Mouse (Mus musculus) CD4-positive, CD25-positive, alpha-beta regulatory T cell, adult 4 months (primary cell): ENCODE results near the gene Eef1akmt3. TPM values are rescaled to one million over a fixed set of nuclear protein-coding genes. Genes with fewer than 3 reads are reported as not detected.
"Not testable (repeated sequence)": the region's sequence is repeated elsewhere in the genome, so short reads cannot be mapped to it uniquely, and the experiment has no call there.

Experiments
- ATAC-seq: one replicate; pipeline ENCODE4 v1.8.0; 2017
- polyA plus RNA-seq, 2 experiments: library from polyadenylated mRNA; unstranded; fragments of 100-300 nt; shearing (Covaris generic); gene quantifications; one replicate each; pipeline ENCODE4 v1.2.1; 2017

The Eef1akmt3 gene
- polyA plus RNA-seq, 2 experiments from 2014 or later, result 0.38 TPM; not detected in 1

DNA sequence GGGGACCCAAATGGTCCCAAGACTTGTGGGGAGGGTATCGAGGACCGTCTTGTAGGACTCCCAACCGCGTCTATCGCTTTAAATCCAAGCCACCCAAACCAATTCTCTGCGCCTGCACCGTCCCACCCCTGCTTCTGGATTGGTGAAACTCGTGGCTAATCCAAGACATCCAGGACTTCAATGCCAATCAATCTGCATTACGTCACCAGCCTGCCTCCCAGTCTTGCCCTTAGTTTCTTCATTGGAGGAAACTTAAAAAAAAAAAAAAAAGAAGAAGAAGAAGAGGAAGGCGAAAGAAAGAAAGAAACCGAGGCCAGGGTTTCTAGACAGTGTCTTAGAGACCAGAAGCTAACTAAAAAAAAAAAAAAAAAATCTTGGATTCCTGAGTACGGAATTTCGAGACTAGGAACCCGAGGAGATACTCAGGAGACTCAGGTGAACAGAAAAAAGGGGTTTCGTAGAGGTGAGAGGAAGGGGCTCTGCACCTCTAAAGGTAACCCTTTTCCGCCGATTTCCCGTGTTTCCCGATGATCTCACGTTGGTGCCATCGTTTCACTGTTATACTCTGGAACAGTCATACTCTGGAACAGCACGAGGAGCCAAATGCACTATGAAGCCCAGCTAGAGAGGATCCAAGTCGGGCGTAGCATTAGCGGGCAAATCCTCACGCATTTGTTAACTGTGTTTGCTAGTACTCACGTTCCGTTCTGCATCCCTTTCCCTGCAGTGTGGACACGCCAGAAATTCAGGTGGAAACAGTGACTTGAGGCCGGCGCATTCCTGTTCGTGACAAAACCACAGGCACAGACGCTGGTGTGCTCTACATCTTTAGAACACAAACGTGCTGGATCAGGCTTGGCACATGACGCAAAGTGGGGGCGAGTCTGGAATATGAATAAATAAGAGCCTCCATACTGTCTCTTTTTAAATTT lies 29.1 kb upstream of the Eef1akmt3 start, which contains the start of gene Tspan31:
Gene Tspan31, minus strand, starts transcription at position 75 of the 932 bp plus-strand sequence.
- peak; percentile 77 for ATAC-seq

GRCm38 (mm10) chr10:127069281-127070189 lies 28.2 kb upstream of the Eef1akmt3 start:
- ATAC-seq, result peak; percentile 14

DNA sequence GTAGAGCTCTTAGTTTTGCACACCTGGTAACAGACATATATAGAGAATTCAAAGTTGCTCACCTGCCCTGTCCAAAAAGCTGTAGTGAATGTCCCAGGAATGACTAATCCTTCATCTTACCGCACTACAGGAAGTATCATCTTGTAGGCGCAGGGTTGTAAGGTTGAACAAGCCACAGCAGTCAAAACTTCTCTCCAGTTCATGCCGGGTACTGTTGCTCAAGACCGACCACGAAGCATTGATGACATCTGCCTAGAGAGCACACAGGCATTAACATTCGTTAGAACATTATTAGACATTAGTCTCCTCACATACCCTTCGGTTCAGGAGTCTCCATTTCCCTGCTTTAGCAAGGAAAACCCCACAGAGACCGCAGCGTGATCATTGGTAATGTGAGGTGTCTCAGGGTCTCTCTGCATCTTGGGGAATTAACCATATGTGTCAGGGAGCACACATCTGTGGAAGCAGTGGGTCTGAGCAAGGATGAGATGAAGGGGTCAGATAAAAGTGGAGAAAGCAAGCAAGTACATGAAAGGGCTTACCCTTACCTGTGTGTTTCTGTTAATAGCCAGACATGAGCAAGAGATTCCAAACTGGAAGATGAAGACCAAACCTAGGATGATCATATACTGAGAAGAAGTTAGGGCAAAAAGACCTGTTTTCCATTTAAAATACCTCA lies 27.2 kb upstream of the Eef1akmt3 start:
- ATAC-seq, result no peak

DNA sequence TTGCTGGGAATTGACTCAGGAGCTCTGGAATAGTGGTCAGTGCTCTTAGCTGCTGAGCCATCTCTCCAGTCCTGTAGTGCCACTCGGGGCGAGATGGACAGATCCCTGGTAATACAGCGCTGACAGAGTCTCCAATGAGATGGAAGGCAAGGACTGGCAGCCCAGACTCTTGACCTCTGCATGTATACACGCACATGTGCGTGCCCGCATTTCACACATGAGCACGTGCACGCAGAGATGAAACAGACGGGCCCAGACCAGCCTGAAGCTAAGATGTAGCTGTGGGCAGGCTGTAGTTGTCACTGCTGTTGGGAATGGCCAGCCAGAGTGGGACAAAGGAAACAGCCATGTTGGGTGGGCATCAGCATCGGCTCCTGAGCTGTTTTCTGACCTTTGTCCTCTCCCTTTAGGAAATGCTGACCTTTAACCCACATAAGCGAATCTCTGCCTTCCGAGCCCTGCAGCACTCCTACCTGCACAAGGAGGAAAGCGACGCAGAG lies 25.3 kb upstream of the Eef1akmt3 start:
- no peak for ATAC-seq

DNA sequence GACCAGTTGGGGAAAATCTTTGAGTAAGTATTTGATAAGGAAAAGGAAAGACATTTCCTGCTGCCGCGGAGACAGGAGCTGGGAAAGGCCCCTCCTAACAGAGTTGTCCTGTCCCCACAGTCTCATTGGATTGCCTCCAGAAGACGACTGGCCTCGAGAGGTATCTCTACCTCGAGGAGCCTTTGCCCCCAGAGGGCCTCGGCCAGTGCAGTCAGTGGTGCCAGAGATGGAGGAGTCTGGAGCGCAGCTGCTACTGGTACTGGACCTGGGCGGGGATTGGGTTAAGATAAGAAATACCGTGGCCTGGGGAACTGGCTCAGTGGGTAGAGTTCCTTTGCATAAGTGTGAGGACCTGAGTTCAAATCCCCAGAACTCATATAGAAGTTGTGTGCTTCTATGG lies 24.7 kb upstream of the Eef1akmt3 start:
- ATAC-seq, result no peak

DNA sequence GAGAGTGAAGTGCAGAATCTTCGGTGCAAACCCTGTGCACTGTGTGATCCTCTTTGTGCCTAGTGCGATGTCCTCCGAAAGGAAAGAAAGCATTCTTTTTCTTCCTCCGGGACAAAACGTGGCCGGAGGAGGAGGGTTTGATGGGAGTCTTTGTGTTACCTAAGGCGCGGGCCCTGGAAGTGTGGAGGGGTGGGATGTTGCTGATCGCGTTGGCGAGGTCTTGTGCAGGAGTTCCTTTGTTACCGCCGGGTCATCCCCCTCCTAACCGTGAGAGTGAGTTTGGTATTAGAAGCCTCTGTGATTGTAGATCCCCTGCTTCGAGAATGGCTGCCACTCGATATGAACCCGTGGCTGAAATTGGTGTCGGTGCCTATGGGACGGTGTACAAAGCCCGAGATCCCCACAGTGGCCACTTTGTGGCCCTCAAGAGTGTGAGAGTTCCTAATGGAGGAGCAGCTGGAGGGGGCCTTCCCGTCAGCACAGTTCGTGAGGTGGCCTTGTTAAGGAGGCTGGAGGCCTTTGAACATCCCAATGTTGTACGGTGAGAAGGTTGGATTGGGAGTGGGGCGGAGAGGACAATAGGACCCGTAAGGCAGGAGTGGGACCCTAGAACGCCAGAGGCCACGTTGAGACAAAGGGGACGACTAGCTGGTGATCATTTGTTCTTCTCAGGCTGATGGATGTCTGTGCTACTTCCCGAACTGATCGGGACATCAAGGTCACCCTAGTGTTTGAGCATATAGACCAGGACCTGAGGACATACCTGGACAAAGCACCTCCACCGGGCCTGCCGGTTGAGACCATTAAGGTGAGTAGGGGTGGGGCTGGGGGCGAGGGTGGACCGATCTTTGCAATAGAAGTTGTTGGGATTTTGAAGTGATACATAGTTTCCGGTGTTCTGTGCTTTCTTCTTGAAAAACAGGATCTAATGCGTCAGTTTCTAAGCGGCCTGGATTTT lies 22.9 kb upstream of the Eef1akmt3 start:
- ATAC-seq, result no peak

DNA sequence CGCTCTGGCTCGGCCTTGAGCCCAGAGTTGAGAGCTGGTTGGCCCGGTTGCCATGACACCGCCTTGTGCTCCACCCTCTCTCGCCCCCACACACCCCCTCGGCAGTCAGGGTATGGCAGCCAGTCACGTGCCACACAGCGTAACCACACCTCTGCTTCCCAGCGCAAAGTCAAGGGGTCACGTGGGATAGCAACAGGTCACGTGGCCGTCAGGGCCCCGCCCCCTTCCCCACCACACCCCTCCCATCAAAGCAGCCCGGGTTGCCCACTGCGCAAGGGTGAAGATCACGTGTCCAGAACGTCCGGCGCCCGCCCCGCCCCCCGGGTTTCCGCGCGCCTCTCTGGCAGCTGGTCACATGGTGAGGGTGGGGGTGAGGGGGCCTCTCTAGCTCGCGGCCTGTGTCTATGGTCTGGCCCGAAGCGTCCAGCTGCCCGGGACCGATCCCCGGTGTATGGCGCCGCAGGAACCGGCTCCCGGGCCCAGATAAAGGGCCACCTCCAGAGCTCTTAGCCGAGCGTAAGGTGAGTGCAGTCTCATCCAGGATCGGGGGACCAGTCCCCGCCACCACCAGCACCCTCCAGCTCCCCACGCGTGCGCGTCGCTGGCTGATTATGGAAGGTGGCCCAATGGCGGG lies 22.0 kb upstream of the Eef1akmt3 start, which contains the start of gene Cdk4:
Gene Cdk4, plus strand, starts transcription at position 296 of the 634 bp plus-strand sequence.
- ATAC-seq, result peak; percentile 79

GRCm38 (mm10) chr10:127062503-127062902 lies 21.2 kb upstream of the Eef1akmt3 start:
- no peak for ATAC-seq

GRCm38 (mm10) chr10:127062101-127062500 lies 20.8 kb upstream of the Eef1akmt3 start:
- not testable (repeated sequence) for ATAC-seq

DNA sequence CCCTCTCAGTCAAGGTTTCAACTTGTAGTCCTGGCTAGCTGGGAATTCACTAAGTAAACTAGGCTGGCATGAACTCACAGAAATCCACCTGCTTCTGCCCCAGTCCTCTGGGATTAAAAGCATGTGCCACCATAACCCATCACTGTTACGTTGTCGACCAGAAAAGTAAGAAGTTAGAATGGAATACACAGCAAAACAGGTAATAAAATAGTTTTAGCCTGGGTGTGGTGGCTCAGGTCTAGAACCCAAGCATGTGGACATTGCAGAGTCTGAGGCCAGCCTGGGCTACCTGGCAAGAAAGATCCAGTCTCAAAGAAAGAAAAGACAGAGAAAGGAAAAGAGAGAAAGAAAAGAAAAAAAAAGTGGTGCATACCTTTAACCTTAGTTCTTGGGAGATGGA lies 20.2 kb upstream of the Eef1akmt3 start:
- no peak for ATAC-seq

GRCm38 (mm10) chr10:127061085-127061484 lies 19.8 kb upstream of the Eef1akmt3 start:
- ATAC-seq, result no peak

DNA sequence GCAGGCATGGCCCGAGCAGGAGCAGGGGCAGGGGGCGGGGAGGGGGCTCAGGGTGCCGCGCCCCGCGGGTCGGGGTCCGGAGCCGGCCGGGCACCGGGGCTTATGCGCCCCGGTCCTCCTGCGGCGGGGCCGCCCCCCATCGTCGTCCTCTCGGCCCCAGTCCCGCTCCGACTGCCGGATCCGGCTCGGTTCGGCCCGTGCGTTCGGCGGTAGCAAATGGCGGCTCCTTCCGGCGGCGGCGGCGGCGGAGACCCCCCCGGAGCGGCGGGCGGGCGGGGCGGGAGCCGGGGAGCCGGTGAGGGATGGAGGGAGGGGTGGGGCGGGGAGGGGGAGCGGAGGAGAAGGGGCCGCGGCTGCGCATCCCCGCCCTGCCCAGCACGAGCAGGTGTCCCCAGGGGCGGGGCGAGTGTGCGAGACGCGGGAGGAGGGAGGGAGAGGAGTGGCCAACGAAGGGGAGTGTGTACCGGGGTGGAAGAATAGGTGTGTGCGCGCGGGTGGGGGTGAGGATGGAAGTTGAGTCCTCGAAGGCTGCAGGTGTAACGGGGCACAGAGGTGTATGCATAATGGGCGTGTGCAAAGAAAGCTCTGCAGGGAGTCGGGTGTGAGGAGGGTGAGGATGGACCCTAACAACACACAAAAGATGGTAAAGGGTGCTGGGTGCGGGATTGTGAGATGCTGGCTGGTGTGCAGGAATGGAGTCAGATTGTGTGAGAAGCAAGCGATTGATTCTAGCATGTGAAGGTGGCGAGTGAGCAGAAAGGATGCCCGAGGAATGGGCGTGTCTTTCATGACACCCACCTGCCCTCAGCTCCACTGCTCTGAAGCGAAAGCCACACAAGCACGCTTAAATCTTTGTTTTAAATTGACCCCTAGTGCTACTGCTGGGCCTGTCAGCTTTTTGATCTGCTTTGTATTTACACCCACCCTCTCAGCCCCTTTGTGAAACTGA lies 18.9 kb upstream of the Eef1akmt3 start, which contains the start of gene March9:
Gene March9, minus strand, starts transcription at position 217 of the 949 bp plus-strand sequence.
- ATAC-seq, result peak; percentile 44

DNA sequence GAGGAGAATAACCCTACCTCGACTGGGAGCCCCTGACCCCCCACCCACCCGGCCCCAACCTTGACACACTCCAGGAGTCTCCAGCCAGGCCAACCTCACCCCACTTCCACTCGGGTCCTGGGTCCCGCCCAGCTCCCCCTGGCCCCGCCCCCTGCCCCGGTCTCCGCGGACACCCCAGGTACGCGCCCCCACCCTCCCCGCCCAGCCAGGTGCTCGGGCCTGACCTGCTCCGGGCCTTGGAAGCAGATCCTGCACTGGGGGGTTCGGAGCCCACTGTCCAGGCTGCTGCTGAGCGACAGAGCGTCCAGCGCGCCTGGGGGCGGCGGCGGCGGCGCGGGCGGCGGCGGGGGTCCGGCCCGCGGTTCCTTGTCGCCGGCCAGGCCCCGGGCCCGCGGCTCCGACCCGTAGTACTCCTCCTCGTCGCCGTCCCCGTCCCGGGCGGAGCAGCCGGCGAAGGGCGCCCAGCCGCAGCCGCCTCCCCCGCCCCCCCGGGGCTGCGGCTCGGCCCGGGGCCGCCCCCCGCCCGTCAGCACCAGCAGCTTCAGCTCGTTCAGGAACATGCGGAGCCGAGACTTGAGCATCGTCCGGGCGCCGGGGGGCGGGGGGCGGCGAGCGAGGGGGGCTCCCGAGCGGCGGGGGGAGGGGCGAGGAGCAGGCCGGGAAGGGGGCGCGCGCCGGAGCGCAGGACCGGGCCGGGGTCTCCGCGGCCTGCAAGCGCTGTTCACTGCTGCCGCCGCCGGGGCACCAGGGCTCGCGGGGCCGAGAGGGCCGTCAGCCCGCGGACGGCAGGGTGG lies 18.1 kb upstream of the Eef1akmt3 start:
- no peak for ATAC-seq

- no peak for ATAC-seq
Observed at GRCm38 (mm10) chr10:127058708-127059107, 17.4 kb upstream of the Eef1akmt3 start.

DNA sequence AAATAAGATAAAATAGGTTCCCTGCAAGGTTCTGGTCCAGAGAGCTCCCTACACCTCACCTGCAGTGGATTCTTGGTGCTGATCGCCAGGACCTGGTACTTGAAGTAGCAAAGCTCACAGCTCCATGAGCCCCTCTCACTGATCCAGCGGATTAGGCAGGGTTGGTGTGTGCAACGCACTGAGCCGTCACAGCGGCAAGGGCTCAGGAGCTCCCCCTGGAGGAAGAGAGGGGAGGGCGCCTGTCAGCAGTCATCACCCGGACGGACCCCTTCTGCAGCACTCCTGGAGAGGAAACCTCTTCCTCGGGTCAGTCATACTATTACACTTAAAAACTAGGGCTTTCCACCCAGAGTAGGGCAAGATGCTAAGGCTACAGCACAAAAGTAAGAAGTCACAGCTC lies 16.8 kb upstream of the Eef1akmt3 start:
- peak; percentile 63 for ATAC-seq

GRCm38 (mm10) chr10:127056490-127056889 lies 15.2 kb upstream of the Eef1akmt3 start:
- no peak for ATAC-seq

DNA sequence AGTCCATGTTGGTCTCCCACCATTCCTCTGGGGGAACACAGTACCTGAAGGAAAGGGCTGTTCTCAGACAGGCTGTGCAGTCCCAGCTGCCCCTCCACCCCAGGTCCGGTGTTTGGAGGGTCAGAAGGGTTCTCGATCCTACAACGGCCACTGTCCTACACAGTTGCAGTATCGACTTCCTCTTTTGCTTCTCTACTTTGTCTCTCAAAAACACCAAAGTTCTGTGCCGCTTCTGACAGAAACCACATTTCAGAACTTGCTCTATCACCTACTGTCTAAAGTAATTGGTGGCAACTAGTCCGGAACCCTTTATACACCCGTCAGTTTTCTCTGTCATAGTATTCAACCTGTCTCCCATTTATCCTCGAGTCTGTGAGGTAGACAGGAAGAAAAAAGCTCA lies 14.1 kb upstream of the Eef1akmt3 start:
- no peak for ATAC-seq

- ATAC-seq, result no peak
Observed at GRCm38 (mm10) chr10:127054646-127055045, 13.3 kb upstream of the Eef1akmt3 start.
